Mouse (Mus musculus) forebrain, embryonic 14.5 days (tissue): ENCODE data around the gene Mfsd10. TPM values are rescaled to one million over a fixed set of nuclear protein-coding genes. Genes with fewer than 3 reads are reported as not detected.
"Not testable (repeated sequence)": the region's sequence is repeated elsewhere in the genome, so short reads cannot be mapped to it uniquely, and the experiment has no call there.

Experiments used
- ATAC-seq: fragments of 200-750 bp; cut with Nextera tagmentation; 2 replicates; pipeline ENCODE4 v1.8.0; 2017; ENCODE audit warnings: mild to moderate bottlenecking, moderate library complexity
- DNase-seq: peaks from one replicate; pipeline ENCODE4 v3.0.0-alpha.2; 2015; ENCODE audit warnings: low spot score
- H3K27ac ChIP-seq: fragments of 300-500 bp; sonication (generic); 2 replicates; pipeline ENCODE4 v1.5.1; 2014; ENCODE audit warnings: low read depth, mild to moderate bottlenecking, control low read depth, low read length, moderate library complexity
- H3K27me3 ChIP-seq: fragments of 300-500 bp; sonication (generic); replicated peaks from 2 replicates; pipeline ENCODE4 v1.6.1; 2014; ENCODE audit warnings: low read length, control low read depth, mixed read lengths; ENCODE audit not compliant: control insufficient read depth, insufficient read depth
- H3K36me3 ChIP-seq: fragments of 300-500 bp; sonication (generic); 2 replicates; pipeline ENCODE4 v1.6.1; 2014; ENCODE audit warnings: low read length, control low read depth; ENCODE audit not compliant: control insufficient read depth, insufficient read depth
- H3K4me1 ChIP-seq: fragments of 300-500 bp; sonication (generic); 2 replicates; pipeline ENCODE4 v1.6.1; 2014; ENCODE audit warnings: antibody characterized with exemption, low read length, control low read depth; ENCODE audit not compliant: control insufficient read depth, insufficient read depth
- H3K4me2 ChIP-seq: fragments of 300-500 bp; sonication (generic); 2 replicates; pipeline ENCODE4 v1.6.1; 2014; ENCODE audit warnings: mild to moderate bottlenecking, control low read depth, low read length
- H3K4me3 ChIP-seq: fragments of 300-500 bp; sonication (generic); 2 replicates; pipeline ENCODE4 v1.5.1; 2014; ENCODE audit warnings: low read depth, low read length, control low read depth
- H3K9ac ChIP-seq: fragments of 300-500 bp; sonication (generic); 2 replicates; pipeline ENCODE4 v1.6.1; 2014; ENCODE audit warnings: mild to moderate bottlenecking, low read length, control low read depth, moderate library complexity
- H3K9me3 ChIP-seq: fragments of 300-500 bp; sonication (generic); replicated peaks from 2 replicates; pipeline ENCODE4 v1.6.1; 2016; ENCODE audit warnings: low read length, control low read depth, mixed read lengths; ENCODE audit not compliant: control insufficient read depth
- WGBS: fragments of 180-500 bp; shearing (Covaris S2); extraction: QIAGEN DNeasy Blood & Tissue Kit; methylation state at CpG from one replicate; pipeline ENCODE4 v1.1.7; 2014; 5-methylcytosine and 5-hydroxymethylcytosine counted together
- polyA plus RNA-seq: library from polyadenylated mRNA; unstranded; fragments of >200 nt; fragmentation: Nextera tagmentation; extraction: Ambion mirVana; gene quantifications from 2 replicates; pipeline ENCODE4 v1.2.1, GENCODE M21; 2014

Mfsd10 gene
- polyA plus RNA-seq, 1 experiment from 2014 or later, result 72.8 TPM

DNA sequence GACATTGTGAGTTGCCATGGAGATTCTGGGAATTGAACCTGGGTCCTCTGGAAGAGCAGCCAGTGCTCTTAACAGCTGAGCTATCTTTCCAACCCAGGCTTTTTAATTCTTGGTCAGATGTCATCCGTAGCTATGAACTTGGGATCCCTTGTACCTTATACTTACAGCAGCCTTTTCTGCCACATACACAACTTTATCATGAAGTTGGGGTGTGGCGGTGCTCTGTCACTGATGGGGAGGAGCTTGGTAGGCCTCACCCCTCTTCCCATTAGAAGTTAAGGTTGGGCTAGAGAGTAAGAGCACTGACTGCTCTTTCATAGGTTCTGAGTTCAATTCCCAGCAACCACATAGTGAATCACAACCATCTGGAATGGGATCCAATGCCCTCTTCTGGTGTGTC lies 4.0 kb downstream of the Mfsd10 start:
- Histone ChIP-seq H3K4me3 (no peak overlapping the region), H3K9ac (no peak overlapping the region), H3K4me2 (no peak overlapping the region), H3K36me3 (peaks cover 77% of the 10 kb centered on the region), H3K4me1 (peaks cover 8% of the 10 kb centered on the region), H3K27ac (no peak overlapping the region), H3K27me3 (no peaks in the 10 kb centered on the region), H3K9me3 (no peaks in the 10 kb centered on the region)
- ATAC-seq (no peak), DNase-seq (no peak)
- 97% methylated on average over 2 of the region's 2 CpGs for WGBS

DNA sequence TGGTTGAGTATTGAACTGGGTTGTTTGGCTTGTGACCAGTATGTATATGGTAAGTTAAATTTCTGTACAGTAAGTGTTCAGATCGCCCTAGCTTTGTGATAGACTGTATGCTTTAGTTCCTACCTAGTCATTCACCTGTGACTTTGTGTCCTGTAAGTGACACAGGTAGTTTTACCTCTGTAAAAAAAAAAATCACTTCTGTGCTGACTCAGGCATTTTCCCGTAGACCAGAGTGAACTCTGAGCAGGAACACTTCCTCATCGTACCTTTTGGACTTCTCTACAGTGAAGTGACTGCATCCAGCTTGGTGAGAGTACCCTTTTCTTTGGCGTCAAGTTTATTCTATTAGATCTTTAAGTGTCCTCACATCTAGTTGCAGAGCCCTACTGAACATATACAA lies 27.0 kb downstream of the Mfsd10 start:
- no peak overlapping the region for H3K9ac ChIP-seq
- no peaks in the 10 kb centered on the region for H3K27me3 ChIP-seq
- peaks cover 81% of the 10 kb centered on the region for H3K36me3 ChIP-seq
- H3K4me1 ChIP-seq, result no peaks in the 10 kb centered on the region
- no peak overlapping the region for H3K27ac ChIP-seq
- WGBS, result 95% methylated on average over 4 of the region's 4 CpGs
- H3K4me3 ChIP-seq, result no peak overlapping the region
- ATAC-seq (no peak), DNase-seq (no peak)
- no peaks in the 10 kb centered on the region for H3K9me3 ChIP-seq
- no peak overlapping the region for H3K4me2 ChIP-seq

DNA sequence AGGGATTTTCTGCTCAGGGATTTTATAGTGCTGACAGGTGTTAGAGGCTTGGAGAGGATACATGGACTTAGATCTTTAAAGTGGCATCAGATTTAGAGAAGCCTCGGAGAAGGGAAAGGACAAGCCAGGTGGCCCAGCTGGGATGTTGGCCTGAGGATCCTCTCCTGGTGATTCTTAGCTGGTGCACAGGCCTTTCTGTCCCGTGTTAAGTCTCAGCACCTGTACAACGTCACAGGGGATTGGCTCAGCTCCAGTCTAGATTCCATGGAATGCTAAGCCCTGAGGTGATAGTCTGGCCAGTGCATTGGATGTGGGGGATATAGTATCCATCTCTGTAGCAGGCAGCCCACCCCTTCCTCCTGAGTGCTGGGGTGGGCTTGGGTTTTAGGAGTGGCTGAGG lies 28.8 kb downstream of the Mfsd10 start:
- no peak overlapping the region for H3K4me2 ChIP-seq
- H3K4me1 ChIP-seq, result no peaks in the 10 kb centered on the region
- H3K9ac ChIP-seq, result no peak overlapping the region
- no peak overlapping the region for H3K27ac ChIP-seq
- WGBS, result 82% methylated on average over 3 of the region's 3 CpGs
- H3K36me3 ChIP-seq, result peaks cover 71% of the 10 kb centered on the region
- DNase-seq, result no peak
- H3K4me3 ChIP-seq, result no peak overlapping the region
- ATAC-seq, result no peak
- no peaks in the 10 kb centered on the region for H3K9me3 ChIP-seq
- H3K27me3 ChIP-seq, result no peaks in the 10 kb centered on the region

DNA sequence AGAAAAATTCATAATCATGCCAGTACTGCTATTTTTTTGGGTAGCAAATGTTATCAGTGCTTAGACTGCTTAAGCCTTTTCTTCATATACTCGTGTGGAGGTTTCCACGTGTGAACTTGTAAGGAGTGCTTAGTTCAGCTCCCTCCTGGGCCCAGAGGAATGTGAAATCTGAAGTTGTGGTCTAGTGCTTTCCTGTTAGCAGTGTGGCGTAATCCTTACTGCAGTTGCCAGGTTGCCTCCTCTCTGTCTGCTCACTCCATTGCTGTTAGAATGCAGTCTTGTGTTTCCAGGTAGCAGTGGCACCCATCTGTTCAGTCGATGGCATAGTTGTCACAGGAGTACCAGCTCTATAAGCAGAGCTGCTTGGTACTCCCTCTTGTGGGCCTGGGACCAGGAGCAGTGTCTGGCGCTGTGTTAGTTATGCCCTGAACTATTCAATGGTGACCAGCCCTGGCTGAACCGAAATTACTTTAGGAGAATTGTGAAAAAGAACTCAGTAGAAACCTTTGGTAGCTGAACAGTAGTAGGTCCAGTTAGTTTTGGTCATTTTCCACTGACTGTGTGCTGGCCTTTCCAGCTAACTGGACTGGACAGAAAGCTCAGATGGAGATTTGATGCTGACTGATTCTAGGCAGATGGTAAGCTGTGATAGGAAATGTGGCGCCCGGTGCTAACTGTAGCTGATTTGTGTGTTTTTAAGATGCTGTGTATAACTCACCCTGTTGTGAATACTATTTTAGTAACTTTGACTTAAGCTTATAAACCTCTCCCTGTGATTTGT lies 29.7 kb downstream of the Mfsd10 start:
- H3K9me3 ChIP-seq, result no peaks in the 10 kb centered on the region
- no peak overlapping the region for H3K4me2 ChIP-seq
- 91% methylated on average over 8 of the region's 8 CpGs for WGBS
- no peaks in the 10 kb centered on the region for H3K4me1 ChIP-seq
- no peak overlapping the region for H3K27ac ChIP-seq
- H3K4me3 ChIP-seq, result no peak overlapping the region
- no peak for ATAC-seq
- no peak for DNase-seq
- no peaks in the 10 kb centered on the region for H3K27me3 ChIP-seq
- H3K9ac ChIP-seq, result no peak overlapping the region
- peaks cover 73% of the 10 kb centered on the region for H3K36me3 ChIP-seq

DNA sequence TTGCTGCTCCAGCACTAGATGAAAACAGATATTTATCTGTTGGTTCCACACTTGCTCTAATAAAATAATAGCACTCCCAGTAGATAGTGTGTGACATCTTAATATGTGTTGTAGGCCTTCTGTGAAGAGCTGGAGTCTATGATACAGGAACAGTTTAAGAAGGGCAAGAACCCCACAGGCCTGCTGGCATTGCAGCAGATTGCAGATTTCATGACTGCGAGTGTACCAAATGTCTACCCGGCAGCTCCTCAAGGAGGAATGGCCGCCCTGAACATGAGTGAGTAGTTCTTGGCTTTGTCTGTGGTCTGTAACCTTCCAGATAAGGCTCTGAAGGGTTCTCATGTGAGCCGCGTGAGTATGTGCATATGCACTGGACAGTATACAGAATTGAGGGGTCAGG lies 32.4 kb downstream of the Mfsd10 start:
- Histone ChIP-seq H3K9me3 (no peaks in the 10 kb centered on the region), H3K36me3 (peaks cover 63% of the 10 kb centered on the region)

DNA sequence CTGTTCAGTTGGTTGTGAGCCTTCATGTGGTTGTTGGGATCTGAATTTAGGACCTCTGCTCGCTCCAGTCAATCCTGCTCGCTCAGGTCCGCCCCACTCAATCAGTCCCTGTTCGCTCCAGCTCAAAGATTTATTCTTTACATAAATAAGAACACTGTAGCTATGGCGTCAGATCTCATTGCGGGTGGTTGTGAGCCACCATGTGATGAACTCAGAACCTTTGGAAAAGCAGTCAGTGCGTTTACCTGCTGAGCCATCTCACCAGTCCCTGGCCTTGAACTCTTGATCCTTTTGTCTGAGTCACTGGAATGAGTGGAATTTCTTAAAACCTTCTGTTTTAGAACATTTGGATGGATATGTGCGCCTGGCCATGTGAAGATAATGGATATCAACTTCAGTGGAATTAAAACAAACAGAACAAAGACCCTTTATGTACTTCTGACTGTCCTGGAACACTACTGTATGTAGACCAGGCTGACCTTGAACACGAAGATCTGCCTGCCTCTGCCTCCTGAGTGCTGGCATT lies 43.7 kb downstream of the Mfsd10 start:
- DNase-seq (no peak), ATAC-seq (no peak)
- no peak overlapping the region for H3K4me3 ChIP-seq
- H3K27me3 ChIP-seq, result no peaks in the 10 kb centered on the region
- H3K27ac ChIP-seq, result no peak overlapping the region
- no peak overlapping the region for H3K9ac ChIP-seq
- no peaks in the 10 kb centered on the region for H3K9me3 ChIP-seq
- H3K4me2 ChIP-seq, result no peak overlapping the region
- 97% methylated on average over 9 of the region's 9 CpGs for WGBS
- peaks cover 6% of the 10 kb centered on the region; the same call in 1 of the 2 replicates for H3K36me3 ChIP-seq
- peaks cover 8% of the 10 kb centered on the region for H3K4me1 ChIP-seq

More for the DNA sequence above, 32.4 kb downstream of the Mfsd10 start:
- ATAC-seq (no peak), DNase-seq (no peak)
- Histone ChIP-seq H3K27me3 (no peaks in the 10 kb centered on the region), H3K4me2 (no peak overlapping the region), H3K4me1 (no peaks in the 10 kb centered on the region), H3K9ac (no peak overlapping the region), H3K27ac (no peak overlapping the region), H3K4me3 (no peak overlapping the region)
- 95% methylated on average over 5 of the region's 5 CpGs for WGBS

DNA sequence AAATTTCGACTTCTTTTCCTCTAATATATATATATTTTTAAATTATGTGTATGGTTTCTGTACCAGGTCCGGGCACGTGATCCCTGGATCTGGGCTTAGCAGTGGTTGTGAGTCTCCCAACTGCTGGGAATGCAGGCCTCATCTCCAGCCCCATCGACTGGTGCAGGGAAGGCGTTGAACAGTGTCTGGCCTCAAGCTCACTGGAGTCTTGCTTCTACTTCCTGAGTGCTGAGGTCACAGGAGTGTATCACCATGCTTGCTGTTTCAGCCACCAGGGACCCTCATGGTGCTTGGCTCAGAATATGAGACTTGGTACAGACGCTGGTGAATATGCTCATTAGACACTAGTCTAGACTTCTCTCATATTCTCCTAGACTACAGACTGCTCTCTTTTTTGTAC lies 44.3 kb downstream of the Mfsd10 start:
- Histone ChIP-seq H3K4me1 (peaks cover 8% of the 10 kb centered on the region), H3K4me2 (no peak overlapping the region), H3K9ac (no peak overlapping the region), H3K36me3 (no peaks in the 10 kb centered on the region), H3K9me3 (no peaks in the 10 kb centered on the region), H3K4me3 (no peak overlapping the region), H3K27me3 (no peaks in the 10 kb centered on the region), H3K27ac (no peak overlapping the region)
- DNase-seq (no peak), ATAC-seq (no peak)
- 90% methylated on average over 6 of the region's 6 CpGs for WGBS

DNA sequence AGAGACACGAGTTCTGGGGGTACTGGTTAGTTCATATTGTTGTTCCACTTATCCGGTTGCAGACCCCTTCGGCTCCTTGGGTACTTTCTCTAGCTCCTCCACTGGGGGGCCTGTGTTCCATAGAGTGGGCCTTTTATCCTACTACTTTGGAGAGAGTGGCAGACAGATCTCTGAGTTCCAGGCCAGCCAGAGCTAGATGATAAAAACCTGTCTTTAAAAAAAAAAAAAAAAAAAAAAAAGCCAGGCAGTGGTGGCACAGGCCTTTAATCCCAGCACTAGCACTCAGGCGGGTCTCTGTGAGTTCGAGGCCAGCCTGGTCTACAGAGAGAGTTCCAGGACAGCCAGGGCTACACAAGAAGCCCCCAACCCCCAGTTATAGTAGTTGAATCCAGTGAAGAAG lies 44.8 kb downstream of the Mfsd10 start:
- not testable (repeated sequence) for ATAC-seq, H3K4me1 ChIP-seq, H3K9me3 ChIP-seq, H3K4me2 ChIP-seq, DNase-seq, H3K27me3 ChIP-seq, H3K9ac ChIP-seq, H3K4me3 ChIP-seq, H3K36me3 ChIP-seq, H3K27ac ChIP-seq
- WGBS, result 41% methylated on average over 5 of the region's 5 CpGs

DNA sequence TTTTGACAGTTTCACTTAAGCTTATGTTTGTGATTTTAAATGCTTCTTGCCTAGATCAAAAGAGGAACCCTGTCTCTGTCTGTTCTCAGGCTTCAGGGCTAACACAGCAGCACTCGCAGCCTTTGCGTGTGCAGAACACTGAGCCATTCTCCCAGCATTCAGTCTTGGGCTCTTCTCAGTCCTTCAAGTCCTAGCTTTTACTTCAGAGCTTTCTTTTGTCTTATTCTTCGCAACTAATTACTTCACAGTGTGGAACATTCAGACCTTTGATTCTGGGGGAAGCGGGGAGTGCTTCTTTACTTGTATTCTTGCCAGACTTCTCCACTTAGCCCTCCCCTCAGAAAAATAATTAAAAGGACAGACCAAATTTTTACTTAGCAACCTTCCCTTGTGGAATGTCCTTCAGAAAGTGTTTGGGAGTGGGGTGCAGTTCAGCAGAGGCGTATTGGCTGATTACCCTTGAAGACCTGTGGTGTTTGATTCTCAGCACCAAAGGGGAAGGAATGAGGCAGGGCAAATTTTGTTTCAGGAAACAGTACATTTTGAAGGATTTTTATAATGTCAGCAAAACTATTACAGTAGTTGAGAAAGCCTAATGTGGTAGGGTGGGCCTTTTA lies 45.5 kb downstream of the Mfsd10 start:
- H3K4me1 ChIP-seq, result peaks cover 12% of the 10 kb centered on the region
- ATAC-seq (peak; percentile 58), DNase-seq (peak; percentile 74)
- H3K36me3 ChIP-seq, result no peaks in the 10 kb centered on the region
- no peaks in the 10 kb centered on the region for H3K27me3 ChIP-seq
- no peak overlapping the region for H3K4me2 ChIP-seq
- H3K27ac ChIP-seq, result no peak overlapping the region
- H3K9ac ChIP-seq, result no peak overlapping the region
- 6% methylated on average over 5 of the region's 5 CpGs for WGBS
- no peaks in the 10 kb centered on the region for H3K9me3 ChIP-seq
- H3K4me3 ChIP-seq, result no peak overlapping the region
